Mouse (Mus musculus): Measurements from ENCODE around the gene Fermt3.
"Not testable (repeated sequence)": the region's sequence is repeated elsewhere in the genome, so short reads cannot be mapped to it uniquely, and the experiment has no call there.

The Fermt3 gene

DNA sequence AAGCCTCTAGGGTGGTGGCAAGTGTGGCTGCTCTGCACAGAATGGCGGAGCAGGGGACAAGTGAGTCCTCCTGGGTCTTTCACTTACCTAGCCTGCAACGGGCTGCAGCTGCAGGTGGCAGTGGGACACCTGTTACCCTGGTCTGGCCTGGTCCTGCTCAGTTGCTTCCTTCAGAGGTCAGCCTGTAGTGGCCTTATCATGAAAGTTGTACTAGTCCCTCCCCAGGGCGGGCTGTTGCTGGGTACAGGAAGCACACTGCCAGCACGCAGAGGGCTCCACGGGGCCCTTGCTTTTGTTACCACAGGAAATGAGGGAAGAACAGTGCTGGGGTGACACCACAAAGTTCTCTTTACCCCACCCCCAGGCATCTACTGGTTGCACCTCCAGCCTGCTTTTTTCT is at the start of gene Fermt3:
Gene Fermt3, minus strand, starts transcription at position 279 of the 400 bp plus-strand sequence.
- DNase-seq (ENCODE audit: low spot score) = no peak

GRCm38 (mm10) chr19:7068136-7068535 is 48.9 kb upstream of the Fermt3 start:
- DNase-seq (ENCODE audit: low spot score) = peak; percentile 92

DNA sequence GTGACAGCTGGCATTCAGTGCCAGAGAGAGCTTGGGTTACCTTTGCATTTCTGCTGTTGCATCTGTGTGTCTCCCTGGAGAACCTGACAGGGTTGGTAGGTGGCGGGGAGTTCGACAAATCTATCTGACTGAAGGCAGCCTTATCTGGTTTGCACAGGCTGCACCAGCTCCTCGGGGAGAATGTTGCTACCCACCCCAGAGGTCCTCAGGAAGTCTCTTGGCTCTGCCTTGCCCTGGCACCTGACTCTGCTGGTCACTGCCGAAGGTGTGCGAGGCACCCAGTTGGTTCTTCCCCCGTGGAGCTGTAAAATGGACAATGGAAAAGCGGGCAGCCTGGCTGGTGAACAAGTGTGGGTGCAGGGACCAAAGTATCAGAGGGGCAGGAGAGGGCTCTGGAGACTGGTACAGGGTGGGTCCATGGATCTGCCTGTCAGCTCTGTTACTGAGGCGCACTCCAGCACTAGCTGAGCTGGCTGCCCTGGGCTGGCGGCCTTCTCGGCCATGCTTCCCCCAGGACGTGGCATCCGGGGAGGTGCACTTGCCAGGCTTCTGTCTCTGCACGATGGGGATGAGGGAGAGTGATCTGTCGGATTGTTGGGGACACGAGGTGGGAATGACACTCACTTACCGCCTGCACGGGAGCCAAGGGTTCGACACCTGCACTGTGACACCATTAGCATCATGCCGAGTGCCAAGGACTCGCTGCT is 48.2 kb upstream of the Fermt3 start:
- DNase-seq (ENCODE audit: low spot score) = no peak

GRCm38 (mm10) chr19:7066828-7067342 is 47.6 kb upstream of the Fermt3 start:
- no peak for DNase-seq (ENCODE audit: low spot score)

GRCm38 (mm10) chr19:7066034-7066827 is 47.0 kb upstream of the Fermt3 start:
- DNase-seq (ENCODE audit: low spot score) = peak; percentile 69

- DNase-seq (ENCODE audit: low spot score) = peak; percentile 96
Measured at GRCm38 (mm10) chr19:7064571-7064970, 45.3 kb upstream of the Fermt3 start.

DNA sequence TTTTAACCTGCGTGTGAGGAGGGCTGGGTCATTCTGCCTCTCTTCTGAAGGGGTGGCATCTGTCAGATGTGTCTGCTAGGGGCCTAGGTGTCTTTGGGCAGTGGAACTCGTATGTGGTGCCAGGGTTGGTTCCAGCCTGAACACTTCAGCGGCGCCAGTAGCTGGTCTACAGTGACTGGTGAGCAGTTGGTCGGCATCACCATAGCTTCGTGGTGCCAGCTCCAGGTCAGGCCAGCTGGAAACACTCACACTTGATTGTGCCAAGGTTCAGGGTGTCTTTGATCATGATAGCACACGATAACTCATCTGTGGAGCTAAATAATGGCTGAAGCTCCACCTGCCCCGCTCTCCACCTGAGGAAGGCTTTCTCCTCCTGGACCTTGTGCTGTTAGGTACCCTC is 43.6 kb upstream of the Fermt3 start:
- no peak for DNase-seq (ENCODE audit: low spot score)

- DNase-seq (ENCODE audit: low spot score) = no peak
Measured at GRCm38 (mm10) chr19:7062110-7062509, 42.8 kb upstream of the Fermt3 start.

- DNase-seq (ENCODE audit: low spot score) = no peak
Measured at GRCm38 (mm10) chr19:7058541-7058940, 39.3 kb upstream of the Fermt3 start.

GRCm38 (mm10) chr19:7057722-7058207 is 38.5 kb upstream of the Fermt3 start:
- DNase-seq (ENCODE audit: low spot score) = peak; percentile 89

- DNase-seq (ENCODE audit: low spot score) = no peak
Measured at GRCm38 (mm10) chr19:7057126-7057721, 38.0 kb upstream of the Fermt3 start.

- peak; percentile 77 for DNase-seq (ENCODE audit: low spot score)
Measured at GRCm38 (mm10) chr19:7056248-7057087, 37.2 kb upstream of the Fermt3 start, which contains the start of gene Macrod1. Gene Macrod1, plus strand, starts transcription at chr19:7056810.

GRCm38 (mm10) chr19:7055173-7055572 is 35.9 kb upstream of the Fermt3 start:
- DNase-seq (ENCODE audit: low spot score) = no peak

- DNase-seq (ENCODE audit: low spot score) = no peak
Measured at GRCm38 (mm10) chr19:7054772-7055171, 35.5 kb upstream of the Fermt3 start.

DNA sequence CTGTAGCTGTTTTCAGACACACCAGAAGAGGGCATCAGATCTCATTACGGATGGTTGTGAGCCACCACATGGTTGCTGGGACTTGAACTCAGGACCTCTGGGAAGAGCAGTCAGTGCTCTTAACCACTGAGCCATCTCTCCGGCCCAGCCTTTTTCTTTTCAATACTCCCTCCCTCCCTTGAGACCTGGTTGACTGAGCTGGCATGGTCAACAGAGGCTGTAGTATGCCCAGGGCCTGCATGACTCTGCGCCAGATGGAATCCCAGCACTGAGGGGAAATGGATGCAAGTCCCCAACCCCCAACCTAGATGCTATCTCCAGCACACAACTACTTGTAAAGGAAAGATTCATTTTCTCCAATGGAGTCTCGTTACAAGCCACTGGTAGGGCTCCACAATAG is 34.1 kb upstream of the Fermt3 start:
- not testable (repeated sequence) for DNase-seq (ENCODE audit: low spot score)

- no peak for DNase-seq (ENCODE audit: low spot score)
Measured at GRCm38 (mm10) chr19:7044706-7045105, 25.4 kb upstream of the Fermt3 start.

GRCm38 (mm10) chr19:7044279-7044678 is 25.0 kb upstream of the Fermt3 start:
- no peak for DNase-seq (ENCODE audit: low spot score)

DNA sequence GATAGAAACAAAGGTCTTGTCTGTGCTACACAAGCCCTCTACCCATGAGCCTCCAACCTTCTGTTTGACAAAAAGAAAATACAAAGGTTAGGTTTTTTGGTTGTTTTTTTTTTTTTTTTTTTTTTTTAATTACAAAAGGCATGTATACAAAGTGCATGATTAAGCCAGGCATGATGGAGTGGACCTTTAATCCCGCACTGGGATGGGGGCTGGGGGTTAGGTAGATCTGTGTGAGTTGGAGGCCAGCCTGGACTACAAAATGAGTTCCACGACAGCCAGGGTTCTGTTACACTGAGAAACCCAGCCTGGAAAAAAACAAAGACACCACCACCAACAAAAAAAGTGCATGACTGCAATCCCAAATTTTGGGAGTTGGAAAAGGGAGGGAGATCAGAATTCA is 21.9 kb upstream of the Fermt3 start:
- DNase-seq (ENCODE audit: low spot score) = no peak

DNA sequence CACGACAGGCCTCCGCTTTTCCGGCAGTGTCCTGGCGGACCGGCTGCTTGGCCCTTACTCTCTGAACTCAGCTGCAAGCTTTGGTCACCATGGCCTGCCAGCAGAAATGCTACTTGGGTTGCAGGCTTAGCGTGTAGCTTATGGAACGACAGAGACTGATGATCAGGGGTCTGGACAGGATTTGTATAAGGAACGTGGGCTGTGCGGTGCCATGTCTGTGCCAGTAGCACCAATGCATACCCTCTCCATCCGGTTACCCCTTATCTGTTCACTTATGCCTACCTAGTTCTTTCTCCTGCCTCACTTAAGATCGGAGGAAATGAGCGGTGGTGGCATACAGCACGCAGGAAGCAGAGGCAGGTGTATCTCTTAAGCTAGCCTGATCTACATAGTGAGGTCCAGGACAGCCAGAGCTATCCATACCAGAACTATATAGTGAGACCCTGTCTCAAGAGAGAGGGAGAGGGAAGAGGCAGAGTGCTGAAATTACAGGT is 21.4 kb upstream of the Fermt3 start:
- DNase-seq (ENCODE audit: low spot score) = no peak

DNA sequence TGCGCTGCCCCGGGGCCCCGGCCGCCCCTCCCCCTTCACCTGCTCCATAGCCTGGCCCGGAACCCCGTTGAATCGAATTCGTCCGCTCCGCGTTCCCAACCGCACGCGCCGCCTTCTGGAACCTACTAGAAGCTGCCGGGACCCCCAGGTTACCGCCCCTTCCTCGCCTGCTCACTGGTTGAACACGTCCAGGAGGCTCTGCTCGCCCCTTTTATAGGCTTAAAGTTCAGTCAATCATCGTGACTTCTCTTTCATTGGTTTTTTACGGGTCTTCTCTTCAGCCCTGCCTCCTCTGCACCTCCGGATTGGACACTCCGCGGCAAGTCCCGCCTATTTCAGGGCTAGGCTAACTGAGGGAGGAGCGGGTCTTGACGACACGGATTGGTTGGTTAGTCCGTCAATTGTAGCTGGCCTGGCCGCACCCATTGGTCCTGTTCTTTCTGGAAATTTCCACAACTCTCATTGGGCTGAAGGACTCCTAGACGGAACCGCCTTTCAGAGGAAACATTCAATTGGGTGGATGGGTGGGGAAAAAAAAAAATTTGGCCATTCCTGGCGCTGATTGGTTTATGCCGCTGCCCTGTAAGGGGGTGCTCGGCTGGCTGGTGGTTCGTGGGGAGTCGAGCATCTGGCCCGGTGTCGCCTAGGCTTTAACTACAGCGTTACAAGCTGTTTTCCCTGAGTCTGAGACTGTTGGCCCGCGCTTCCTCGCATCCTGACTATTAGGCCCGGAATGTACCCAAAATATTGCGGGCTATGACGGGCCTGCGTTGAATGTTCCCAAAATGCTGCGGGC is 20.8 kb upstream of the Fermt3 start, which contains the start of gene Stip1:
Gene Stip1, minus strand, starts transcription at position 127 of the 796 bp plus-strand sequence.
- peak; percentile 100 for DNase-seq (ENCODE audit: low spot score)

All from retina, embryonic 14.5 days (tissue).